ENCODE assay signal across 13 mouse cellular contexts in genomic region chr12:3209163-3209562, GRCm38 (mm10).
A peak's percentile ranks its signal among the peaks of the same experiment; 100 is the strongest.
DNase-seq lines count a peak whose midpoint lies in the region; ATAC-seq and TF ChIP-seq lines count a peak whose summit lies in the region.
"Had no signal": no experiment of that assay in that cellular context is flagged by ENCODE, and none has a peak within 500 bp of the region (broad histone marks: within the 10 kb centered on the region; RNA-seq: fewer than 3 reads in every experiment).

No protein-coding gene starts in this region.

- no peak for ATAC-seq in heart, postnatal 0 days (ENCODE audit: insufficient read depth, low read depth)
- ATAC-seq in midbrain, postnatal 0 days (ENCODE audit: low FRiP score) = no peak
- ATAC-seq in midbrain, embryonic 13.5 days = no peak
- ATAC-seq in Patski = no peak
- ATAC-seq in megakaryocyte, adult 5-6 weeks (ENCODE audit: poor library complexity, severe bottlenecking) = no peak

- in situ Hi-C loops in Patski (cut with MboI; ENCODE audit: low pct_unique_long_range_greater_than_20kb) = loop anchor here (10.0 kb wide), 1 partner anchor 104 kb away; no protein-coding TSS in a partner anchor

- WGBS in heart, postnatal 0 days = 36% methylated on average over 1 of the region's 1 CpGs
- 69% methylated on average over 1 of the region's 1 CpGs for WGBS in midbrain, postnatal 0 days
- 71% methylated on average over 1 of the region's 1 CpGs for WGBS in midbrain, embryonic 13.5 days

- H3K4me2 ChIP-seq in heart, postnatal 0 days (ENCODE audit: low read depth, low read length) = no peak overlapping the region
- H3K4me2 ChIP-seq in midbrain, postnatal 0 days (ENCODE audit: low read depth, low read length, poor library complexity, severe bottlenecking) = no peak overlapping the region
- H3K4me2 ChIP-seq in midbrain, embryonic 13.5 days (replicated peaks) = no peak overlapping the region
- H3K4me2 ChIP-seq: hindbrain, embryonic 15.5 days; liver, embryonic 15.5 days had no signal

- no peaks in the 10 kb centered on the region for H3K36me3 ChIP-seq in heart, postnatal 0 days (replicated peaks; ENCODE audit: control insufficient read depth, insufficient read depth, low read length)
- no peaks in the 10 kb centered on the region for H3K36me3 ChIP-seq in midbrain, postnatal 0 days (ENCODE audit: insufficient read depth, low read length)
- H3K36me3 ChIP-seq in midbrain, embryonic 13.5 days = no peaks in the 10 kb centered on the region
- H3K36me3 ChIP-seq: hindbrain, embryonic 15.5 days; liver, embryonic 15.5 days; midbrain, embryonic 10.5 days had no signal

- DNase-seq in heart, postnatal 0 days (ENCODE audit: low spot score) = no peak
- no peak for DNase-seq in heart, adult 11 months
- DNase-seq in midbrain, postnatal 0 days (ENCODE audit: low spot score) = no peak
- DNase-seq in Patski (ENCODE audit: low read depth, low spot score) = no peak
- DNase-seq in retina, postnatal 7 days (ENCODE audit: low read depth, low spot score) = peak; percentile 21
- DNase-seq: kidney, postnatal 4 days; thymus, adult 2 months had no signal

- H3K27me3 ChIP-seq in heart, postnatal 0 days (ENCODE audit: control insufficient read depth, insufficient read depth, low read length) = no peaks in the 10 kb centered on the region
- H3K27me3 ChIP-seq in midbrain, postnatal 0 days (ENCODE audit: insufficient read depth, low read length) = no peaks in the 10 kb centered on the region
- H3K27me3 ChIP-seq in midbrain, embryonic 13.5 days = no peaks in the 10 kb centered on the region
- H3K27me3 ChIP-seq in Patski = no peaks in the 10 kb centered on the region
- H3K27me3 ChIP-seq: hindbrain, embryonic 15.5 days; liver, embryonic 15.5 days had no signal

- TF ChIP-seq CTCF in heart, postnatal 0 days (IDR thresholded peaks at IDR 0.05; ENCODE audit: low read depth) = peak; percentile 22; the same call in 1 of the 2 replicates
- peak; percentile 19; the same call in 1 of the 2 replicates for TF ChIP-seq CTCF in midbrain, postnatal 0 days (IDR thresholded peaks at IDR 0.05)
- peak; percentile 66 for TF ChIP-seq CTCF in Patski (IDR thresholded peaks at IDR 0.05)

- no peaks in the 10 kb centered on the region for H3K9me3 ChIP-seq in heart, postnatal 0 days (replicated peaks; ENCODE audit: control insufficient read depth, low read length)
- no peaks in the 10 kb centered on the region for H3K9me3 ChIP-seq in midbrain, postnatal 0 days (ENCODE audit: low read length)
- no peaks in the 10 kb centered on the region for H3K9me3 ChIP-seq in midbrain, embryonic 13.5 days
- H3K9me3 ChIP-seq: hindbrain, embryonic 15.5 days; liver, embryonic 15.5 days; midbrain, embryonic 10.5 days had no signal

- H3K27ac ChIP-seq in heart, postnatal 0 days (ENCODE audit: low read depth) = no peak overlapping the region
- H3K27ac ChIP-seq in midbrain, postnatal 0 days (ENCODE audit: low read depth, low read length) = no peak overlapping the region
- H3K27ac ChIP-seq in midbrain, embryonic 13.5 days = no peak overlapping the region
- H3K27ac ChIP-seq: hindbrain, embryonic 15.5 days; liver, embryonic 15.5 days; midbrain, embryonic 10.5 days had no signal

- no peak overlapping the region for H3K9ac ChIP-seq in heart, postnatal 0 days (replicated peaks; ENCODE audit: low read depth, low read length)
- H3K9ac ChIP-seq in midbrain, postnatal 0 days (replicated peaks; ENCODE audit: low read length, poor library complexity, severe bottlenecking) = no peak overlapping the region
- H3K9ac ChIP-seq in midbrain, embryonic 13.5 days (replicated peaks) = no peak overlapping the region
- H3K9ac ChIP-seq: hindbrain, embryonic 15.5 days; liver, embryonic 15.5 days had no signal

- no peak for TF ChIP-seq EP300 in heart, postnatal 0 days (IDR thresholded peaks at IDR 0.05; ENCODE audit: low read depth)

- CTCF ChIA-PET in Patski (lab: Charles Lee) = interaction anchor here (1.1 to 3.1 kb wide), 3 partner anchors 8 to 115 kb away, joined by 3 to 8 read pairs (median 4); no protein-coding TSS in a partner anchor

- H3K4me3 ChIP-seq in heart, postnatal 0 days (ENCODE audit: low read depth, low read length) = no peak overlapping the region
- H3K4me3 ChIP-seq in midbrain, postnatal 0 days (ENCODE audit: low read depth, low read length) = no peak overlapping the region
- no peak overlapping the region for H3K4me3 ChIP-seq in midbrain, embryonic 13.5 days (replicated peaks)
- H3K4me3 ChIP-seq: erythroblast, embryonic 14.5 days; hindbrain, embryonic 15.5 days; liver, embryonic 15.5 days; midbrain, embryonic 10.5 days had no signal

- H3K4me1 ChIP-seq in heart, postnatal 0 days (ENCODE audit: control insufficient read depth, insufficient read depth) = no peaks in the 10 kb centered on the region
- no peaks in the 10 kb centered on the region for H3K4me1 ChIP-seq in midbrain, postnatal 0 days (ENCODE audit: insufficient read depth, low read length)
- no peaks in the 10 kb centered on the region for H3K4me1 ChIP-seq in midbrain, embryonic 13.5 days (replicated peaks)
- H3K4me1 ChIP-seq: hindbrain, embryonic 15.5 days; liver, embryonic 15.5 days; midbrain, embryonic 10.5 days had no signal

- POLR2A ChIA-PET in Patski (lab: Charles Lee) = no interaction called here
